Mouse (Mus musculus) adrenal gland, adult (tissue): ENCODE data around the gene Rps8.

Experiments used
- DNase-seq, 2 experiments: peaks; one replicate each; pipeline ENCODE4 v3.0.0; 2022 to 2023; ENCODE audit warnings: low spot score in 1 of 2; ENCODE audit not compliant: inconsistent age in 2 of 2

The Rps8 gene

DNA sequence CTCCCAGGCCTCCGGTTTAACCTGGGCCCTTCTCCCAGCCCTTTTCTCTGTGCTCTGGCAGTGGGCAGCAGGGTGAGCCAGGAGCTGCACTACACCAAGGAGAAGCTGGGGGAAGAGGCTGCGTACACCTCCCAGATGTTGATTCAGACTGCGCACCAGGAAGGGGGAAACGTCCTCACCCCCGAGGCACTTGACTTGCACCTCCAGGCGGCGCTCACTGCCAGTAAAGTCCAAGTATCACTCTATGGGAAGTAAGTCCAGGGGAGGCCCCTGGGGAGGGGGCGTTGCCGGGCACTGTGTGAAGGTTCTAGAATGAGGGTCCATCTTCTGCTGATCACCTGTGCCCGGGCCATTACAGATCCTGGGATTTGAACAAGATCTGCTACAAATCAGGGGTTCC, 51.4 kb downstream of the Rps8 start:
- DNase-seq: no peak
